Comparison of ENCODE assay signal across 26 mouse cellular contexts in the genomic region with DNA sequence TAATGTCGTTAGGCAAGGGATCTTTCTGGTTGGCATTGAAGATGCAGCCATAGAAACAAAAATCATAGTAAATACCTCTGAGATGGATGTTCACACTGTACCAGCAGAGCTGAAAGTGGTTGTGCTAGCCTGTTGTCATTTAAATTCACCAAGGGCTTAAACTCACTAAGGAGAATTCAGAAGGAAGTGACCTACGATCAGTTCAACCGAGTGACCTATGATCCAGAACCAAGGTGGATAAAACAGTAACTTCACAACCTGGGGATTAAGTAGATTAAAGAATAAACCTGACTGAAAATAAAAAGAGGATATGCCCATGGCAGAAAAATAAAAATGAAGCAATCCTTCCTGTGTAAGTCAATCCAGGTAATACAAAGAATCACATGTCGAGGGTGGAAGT. TPM values are rescaled to one million over a fixed set of nuclear protein-coding genes. Genes with fewer than 3 reads are reported as not detected.
"Had no signal": no experiment of that assay in that cellular context is flagged by ENCODE, and none has a peak within 500 bp of the region (broad histone marks: within the 10 kb centered on the region; RNA-seq: fewer than 3 reads in every experiment).

No protein-coding gene starts in this region.

- ATAC-seq: intestine, postnatal 0 days; lung, postnatal 0 days; midbrain, embryonic 15.5 days had no signal

- DNase-seq: layer of hippocampus, postnatal 36 days; liver, embryonic 13.5 days; lung, embryonic 14.5 days; right cerebral cortex, adult 18-20 months; right cerebral cortex, postnatal 14 days; right cerebral cortex, postnatal 4 days; thymus, postnatal 25 days had no signal

- H3K4me1 ChIP-seq: liver, embryonic 13.5 days; midbrain, embryonic 12.5 days; midbrain, embryonic 15.5 days; neural tube, embryonic 12.5 days; neural tube, embryonic 15.5 days; stomach, embryonic 15.5 days had no signal

- H3K9me3 ChIP-seq: liver, embryonic 13.5 days; midbrain, embryonic 12.5 days; midbrain, embryonic 15.5 days; neural tube, embryonic 12.5 days; neural tube, embryonic 15.5 days; stomach, embryonic 15.5 days had no signal

- H3K9ac ChIP-seq: liver, embryonic 13.5 days; lung, embryonic 14.5 days; midbrain, embryonic 12.5 days; midbrain, embryonic 15.5 days; neural tube, embryonic 12.5 days; neural tube, embryonic 15.5 days; stomach, embryonic 15.5 days had no signal

- H3K27ac ChIP-seq: left cerebral cortex, adult 2 months; liver, embryonic 13.5 days; macrophage; midbrain, embryonic 12.5 days; midbrain, embryonic 15.5 days; neural tube, embryonic 12.5 days; neural tube, embryonic 15.5 days; stomach, embryonic 15.5 days had no signal

- H3K27me3 ChIP-seq: liver, embryonic 13.5 days; midbrain, embryonic 12.5 days; midbrain, embryonic 15.5 days; neural tube, embryonic 12.5 days; neural tube, embryonic 15.5 days; stomach, embryonic 15.5 days had no signal

- H3K36me3 ChIP-seq: liver, embryonic 13.5 days; midbrain, embryonic 12.5 days; midbrain, embryonic 15.5 days; neural tube, embryonic 12.5 days; neural tube, embryonic 15.5 days; stomach, embryonic 15.5 days had no signal

- H3K4me2 ChIP-seq: liver, embryonic 13.5 days; lung, embryonic 14.5 days; midbrain, embryonic 12.5 days; midbrain, embryonic 15.5 days; neural tube, embryonic 12.5 days; neural tube, embryonic 15.5 days; stomach, embryonic 15.5 days had no signal

- H3K4me3 ChIP-seq: left cerebral cortex, adult 2 months; liver, embryonic 13.5 days; midbrain, embryonic 12.5 days; midbrain, embryonic 15.5 days; neural tube, embryonic 12.5 days; neural tube, embryonic 15.5 days; stomach, embryonic 15.5 days had no signal

RNA-seq across cellular contexts. Expression of a gene that starts 44.5 kb away (rescaled TPM):
- total RNA-seq: layer of hippocampus, adult 8-10 months; layer of hippocampus, postnatal 10 days; layer of hippocampus, postnatal 36 days; left cerebral cortex, adult 2 months; left cerebral cortex, postnatal 10 days; left cerebral cortex, postnatal 36 days; liver, adult 2 months; megakaryocyte, adult 5-6 weeks had no signal
- polyA plus RNA-seq: intestine, embryonic 14.5 days; intestine, postnatal 0 days; limb, embryonic 11.5 days; limb, embryonic 14.5 days; liver, adult 2 months; liver, embryonic 13.5 days; liver, embryonic 16.5 days; lung, embryonic 14.5 days; lung, postnatal 0 days; macrophage; midbrain, embryonic 12.5 days; midbrain, embryonic 15.5 days; neural tube, embryonic 12.5 days; neural tube, embryonic 15.5 days; stomach, embryonic 15.5 days had no signal
